Mouse (Mus musculus): Measurements from ENCODE around the gene Selenov.

- TF ChIP-seq CTCF (IDR thresholded peaks at IDR 0.05; ENCODE audit: borderline replicate concordance, insufficient read depth, low read depth, low read length) (no peak), POLR2A (IDR thresholded peaks at IDR 0.05; ENCODE audit: borderline replicate concordance, insufficient read depth, low read length) (no peak)
These were observed 13.8 kb downstream of the Selenov start for GRCm38 (mm10) chr7:28277237-28277614.
